Mouse (Mus musculus): ENCODE measurements around the gene Creld2. TPM values are rescaled to one million over a fixed set of nuclear protein-coding genes. Genes with fewer than 3 reads are reported as not detected.
"Not testable (repeated sequence)": the region's sequence is repeated elsewhere in the genome, so short reads cannot be mapped to it uniquely, and the experiment has no call there.

Gene Creld2
- polyA plus RNA-seq, 1 experiment = 35.7 TPM

DNA sequence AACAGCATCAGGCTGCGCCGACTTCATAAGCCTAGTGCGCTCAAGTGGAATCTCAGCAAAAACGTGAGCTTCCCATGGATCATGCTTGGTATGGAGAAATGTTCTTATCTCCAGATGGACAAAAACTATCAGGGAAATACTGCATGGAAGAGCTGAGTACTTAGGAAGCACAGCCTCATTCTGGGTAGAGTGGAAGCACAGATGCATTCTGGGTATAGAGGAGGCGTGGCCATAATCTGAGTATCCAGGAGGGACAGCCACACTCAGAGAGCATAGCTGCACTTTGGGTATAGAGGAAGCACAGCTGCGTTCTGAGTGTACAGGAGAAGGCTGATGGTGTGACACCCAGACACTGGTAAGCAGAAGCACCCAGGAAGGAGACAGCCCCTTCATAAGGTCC is 17.1 kb upstream of the Creld2 start:
- WGBS = 91% methylated on average over 6 of the region's 6 CpGs
- no peak for TF ChIP-seq POLR2A (IDR thresholded peaks at IDR 0.05; ENCODE audit: low read depth, low read length)
- no peak for TF ChIP-seq CTCF (IDR thresholded peaks at IDR 0.05; ENCODE audit: extremely low read depth, insufficient read depth, insufficient read length, insufficient replicate concordance)
- Histone ChIP-seq H3K36me3 (ENCODE audit: control insufficient read depth, insufficient read depth, low read length) (peaks cover 10% of the 10 kb centered on the region), H3K4me1 (ENCODE audit: control insufficient read depth, insufficient read depth, insufficient read length) (no peaks in the 10 kb centered on the region), H3K4me3 (ENCODE audit: extremely low read depth, insufficient read depth, insufficient read length) (no peak overlapping the region), H3K27me3 (ENCODE audit: control insufficient read depth, insufficient read depth, low read length) (no peaks in the 10 kb centered on the region), H3K27ac (ENCODE audit: insufficient read depth, low read length) (no peak overlapping the region)
- DNase-seq (ENCODE audit: low read depth in 1 of 2, low spot score in 2 of 2) = no peak

DNA sequence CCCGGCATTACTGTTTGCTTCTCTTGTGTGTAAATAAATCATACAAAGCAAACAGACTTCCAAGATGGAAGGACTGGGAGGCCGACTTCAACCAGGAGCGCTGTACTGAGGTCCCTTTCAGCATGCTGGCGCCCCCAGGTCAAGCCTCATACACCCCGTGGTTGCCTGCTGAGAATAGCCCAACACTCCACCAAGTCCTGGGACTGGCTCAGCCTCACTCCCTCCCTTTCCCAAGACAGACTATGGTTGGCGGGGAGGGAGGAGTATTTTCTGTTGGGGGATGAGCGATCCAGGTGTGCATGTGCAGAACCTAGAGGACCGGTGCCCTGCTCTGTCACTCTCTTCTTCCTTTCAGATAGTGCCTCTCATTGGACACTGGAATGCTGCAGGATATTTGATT is 11.3 kb upstream of the Creld2 start:
- H3K4me3 ChIP-seq (ENCODE audit: extremely low read depth, insufficient read depth, insufficient read length) = no peak overlapping the region
- no peak for TF ChIP-seq POLR2A (IDR thresholded peaks at IDR 0.05; ENCODE audit: low read depth, low read length)
- no peak for TF ChIP-seq CTCF (IDR thresholded peaks at IDR 0.05; ENCODE audit: extremely low read depth, insufficient read depth, insufficient read length, insufficient replicate concordance)
- peaks cover 27% of the 10 kb centered on the region for H3K36me3 ChIP-seq (ENCODE audit: control insufficient read depth, insufficient read depth, low read length)
- DNase-seq (ENCODE audit: low read depth in 1 of 2, low spot score in 2 of 2) = no peak
- WGBS = 96% methylated on average over 8 of the region's 8 CpGs
- H3K4me1 ChIP-seq (ENCODE audit: control insufficient read depth, insufficient read depth, insufficient read length) = no peaks in the 10 kb centered on the region
- H3K27me3 ChIP-seq (ENCODE audit: control insufficient read depth, insufficient read depth, low read length) = no peaks in the 10 kb centered on the region
- no peak overlapping the region for H3K27ac ChIP-seq (ENCODE audit: insufficient read depth, low read length)

DNA sequence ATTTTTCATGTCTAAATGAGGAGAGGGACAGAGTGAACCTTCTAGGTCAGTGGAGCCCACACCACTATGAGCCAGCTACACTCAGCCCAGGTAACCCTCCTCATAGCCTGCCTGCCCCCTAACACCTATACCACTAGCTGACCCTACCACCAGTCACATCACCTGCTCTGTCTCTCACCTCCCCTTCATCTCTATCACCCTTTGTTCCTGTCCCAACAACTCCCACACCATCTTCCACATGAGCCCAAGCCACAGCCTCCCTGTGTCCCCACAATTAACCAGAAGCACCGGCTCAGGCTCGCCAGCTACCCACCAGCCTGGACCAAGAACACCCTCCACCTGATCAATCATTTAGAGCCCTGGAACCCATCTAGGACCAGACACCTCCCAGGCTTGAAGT is 9.1 kb upstream of the Creld2 start:
- Histone ChIP-seq H3K27me3 (ENCODE audit: control insufficient read depth, insufficient read depth, low read length) (no peaks in the 10 kb centered on the region), H3K27ac (ENCODE audit: insufficient read depth, low read length) (no peak overlapping the region), H3K36me3 (ENCODE audit: control insufficient read depth, insufficient read depth, low read length) (peaks cover 31% of the 10 kb centered on the region), H3K4me3 (ENCODE audit: extremely low read depth, insufficient read depth, insufficient read length) (no peak overlapping the region), H3K4me1 (ENCODE audit: control insufficient read depth, insufficient read depth, insufficient read length) (no peaks in the 10 kb centered on the region)
- WGBS = 91% methylated on average over 2 of the region's 2 CpGs
- TF ChIP-seq POLR2A (IDR thresholded peaks at IDR 0.05; ENCODE audit: low read depth, low read length) = no peak
- TF ChIP-seq CTCF (IDR thresholded peaks at IDR 0.05; ENCODE audit: extremely low read depth, insufficient read depth, insufficient read length, insufficient replicate concordance) = no peak
- no peak for DNase-seq (ENCODE audit: low read depth in 1 of 2, low spot score in 2 of 2)

DNA sequence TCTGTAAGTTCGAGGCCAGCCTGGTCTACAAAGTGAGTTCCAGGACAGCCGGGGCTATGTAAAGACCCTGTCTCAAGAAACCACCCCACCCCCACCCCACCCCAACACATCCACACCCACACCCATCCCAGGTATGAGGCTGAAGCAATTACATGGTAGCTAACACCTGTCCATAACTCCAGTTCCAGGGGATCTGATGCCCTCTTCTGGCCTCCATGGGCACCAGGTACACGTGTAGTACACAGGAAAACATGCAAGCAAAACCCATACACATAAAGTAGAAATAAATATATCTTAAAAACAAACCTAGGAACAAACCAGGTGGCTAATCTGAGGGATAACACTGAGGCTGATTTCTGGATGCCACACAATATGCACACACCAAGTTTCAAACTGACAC is 6.2 kb upstream of the Creld2 start:
- no peak for DNase-seq (ENCODE audit: low read depth in 1 of 2, low spot score in 2 of 2)
- no peak for TF ChIP-seq POLR2A (IDR thresholded peaks at IDR 0.05; ENCODE audit: low read depth, low read length)
- TF ChIP-seq CTCF (IDR thresholded peaks at IDR 0.05; ENCODE audit: extremely low read depth, insufficient read depth, insufficient read length, insufficient replicate concordance) = no peak
- Histone ChIP-seq H3K27ac (ENCODE audit: insufficient read depth, low read length) (no peak overlapping the region), H3K27me3 (ENCODE audit: control insufficient read depth, insufficient read depth, low read length) (no peaks in the 10 kb centered on the region), H3K36me3 (ENCODE audit: control insufficient read depth, insufficient read depth, low read length) (peaks cover 19% of the 10 kb centered on the region), H3K4me1 (ENCODE audit: control insufficient read depth, insufficient read depth, insufficient read length) (no peaks in the 10 kb centered on the region), H3K4me3 (ENCODE audit: extremely low read depth, insufficient read depth, insufficient read length) (no peak overlapping the region)
- 90% methylated on average over 3 of the region's 3 CpGs for WGBS

DNA sequence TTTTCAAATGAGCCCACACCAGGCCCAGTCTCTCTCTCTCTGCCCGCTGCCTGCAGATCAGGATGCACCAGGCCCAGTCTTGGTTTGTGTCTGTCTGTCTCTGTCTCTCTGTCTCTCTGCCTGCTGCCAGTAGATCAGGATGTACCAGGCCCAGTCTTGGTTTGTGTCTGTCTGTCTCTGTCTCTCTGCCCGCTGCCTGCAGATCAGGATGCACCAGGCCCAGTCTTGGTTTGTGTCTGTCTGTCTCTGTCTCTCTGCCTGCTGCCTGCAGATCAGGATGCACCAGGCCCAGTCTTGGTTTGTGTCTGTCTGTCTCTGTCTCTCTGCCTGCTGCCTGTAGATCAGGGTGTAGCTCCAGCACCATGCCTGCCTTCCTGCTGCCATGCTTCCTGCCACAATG is 5.6 kb upstream of the Creld2 start:
- not testable (repeated sequence) for DNase-seq (ENCODE audit: low read depth in 1 of 2, low spot score in 2 of 2); H3K27me3 ChIP-seq (ENCODE audit: control insufficient read depth, insufficient read depth, low read length); H3K4me3 ChIP-seq (ENCODE audit: extremely low read depth, insufficient read depth, insufficient read length); H3K27ac ChIP-seq (ENCODE audit: insufficient read depth, low read length); H3K4me1 ChIP-seq (ENCODE audit: control insufficient read depth, insufficient read depth, insufficient read length)
- H3K36me3 ChIP-seq (ENCODE audit: control insufficient read depth, insufficient read depth, low read length) = peaks cover 19% of the 10 kb centered on the region
- 95% methylated on average over 2 of the region's 2 CpGs for WGBS

DNA sequence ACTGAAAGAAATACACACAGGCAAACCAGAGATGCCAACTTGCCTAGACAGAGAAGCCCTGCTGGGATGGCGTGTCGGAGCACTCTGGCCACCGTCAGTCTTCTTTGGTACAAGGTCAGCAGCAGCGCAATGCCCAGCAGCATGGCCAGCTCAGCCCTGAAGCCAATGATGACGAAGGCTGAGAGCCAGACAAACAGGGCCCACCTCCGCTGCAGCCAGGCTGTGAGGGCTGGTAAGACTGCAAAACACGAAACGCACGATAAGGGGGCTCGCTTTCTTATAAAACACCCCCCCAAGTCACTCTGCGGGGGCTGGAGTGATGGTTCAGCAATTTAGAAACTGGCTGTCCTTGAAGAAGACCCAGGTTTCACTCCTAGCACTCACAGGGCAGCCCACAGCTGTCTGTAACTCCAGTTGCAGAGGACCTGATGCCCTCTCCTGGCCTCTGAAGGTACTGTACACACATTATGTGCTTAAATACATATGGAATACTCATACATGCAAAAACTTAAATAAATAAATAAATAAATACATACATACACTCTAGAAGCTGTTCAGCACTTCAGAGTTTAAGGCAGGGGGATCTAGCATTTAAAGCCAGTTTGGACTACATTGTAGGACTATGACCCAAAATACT is 4.9 kb upstream of the Creld2 start:
- no peak for TF ChIP-seq CTCF (IDR thresholded peaks at IDR 0.05; ENCODE audit: extremely low read depth, insufficient read depth, insufficient read length, insufficient replicate concordance)
- TF ChIP-seq POLR2A (IDR thresholded peaks at IDR 0.05; ENCODE audit: low read depth, low read length) = no peak
- no peak overlapping the region for H3K27ac ChIP-seq (ENCODE audit: insufficient read depth, low read length)
- no peak for DNase-seq (ENCODE audit: low read depth in 1 of 2, low spot score in 2 of 2)
- H3K4me3 ChIP-seq (ENCODE audit: extremely low read depth, insufficient read depth, insufficient read length) = no peak overlapping the region
- no peaks in the 10 kb centered on the region; the same call in 1 of the 2 replicates for H3K4me1 ChIP-seq (ENCODE audit: control insufficient read depth, insufficient read depth, insufficient read length)
- H3K27me3 ChIP-seq (ENCODE audit: control insufficient read depth, insufficient read depth, low read length) = no peaks in the 10 kb centered on the region
- 94% methylated on average over 11 of the region's 11 CpGs for WGBS
- peaks cover 17% of the 10 kb centered on the region for H3K36me3 ChIP-seq (ENCODE audit: control insufficient read depth, insufficient read depth, low read length)

DNA sequence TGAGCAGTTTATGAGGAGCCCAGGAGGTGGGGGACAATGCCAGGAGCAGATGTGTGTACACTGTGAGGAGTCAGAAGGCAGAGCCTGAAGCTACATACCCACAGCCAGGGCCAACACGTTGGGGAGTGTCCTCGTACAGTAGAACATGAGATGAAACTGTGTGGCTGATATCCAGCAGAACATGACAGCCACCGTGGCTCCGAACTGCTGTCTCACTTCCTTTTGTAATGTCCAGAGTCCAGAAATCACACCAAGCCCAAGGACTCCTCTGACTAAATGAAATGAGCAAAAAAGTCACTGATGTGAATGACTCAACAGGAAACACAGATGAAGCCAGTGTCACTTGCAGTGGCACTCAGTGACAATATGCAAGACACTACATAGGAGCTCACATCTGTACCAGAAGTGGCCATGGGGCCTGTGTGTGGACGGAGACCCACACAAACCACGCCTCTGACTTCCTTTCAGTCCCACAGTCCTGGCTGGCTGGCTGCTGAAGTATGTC is 4.2 kb upstream of the Creld2 start:
- no peak overlapping the region for H3K4me3 ChIP-seq (ENCODE audit: extremely low read depth, insufficient read depth, insufficient read length)
- H3K27me3 ChIP-seq (ENCODE audit: control insufficient read depth, insufficient read depth, low read length) = no peaks in the 10 kb centered on the region
- peaks cover 3% of the 10 kb centered on the region; the same call in 1 of the 2 replicates for H3K4me1 ChIP-seq (ENCODE audit: control insufficient read depth, insufficient read depth, insufficient read length)
- 72% methylated on average over 6 of the region's 6 CpGs for WGBS
- no peak for DNase-seq (ENCODE audit: low read depth in 1 of 2, low spot score in 2 of 2)
- peaks cover 13% of the 10 kb centered on the region for H3K36me3 ChIP-seq (ENCODE audit: control insufficient read depth, insufficient read depth, low read length)
- H3K27ac ChIP-seq (ENCODE audit: insufficient read depth, low read length) = no peak overlapping the region
- no peak for TF ChIP-seq CTCF (IDR thresholded peaks at IDR 0.05; ENCODE audit: extremely low read depth, insufficient read depth, insufficient read length, insufficient replicate concordance)

All from spleen, adult 2 months (tissue).